Mouse (Mus musculus) hindbrain, postnatal 0 days (tissue): ENCODE measurements around the gene Tgfb2. TPM values are rescaled to one million over a fixed set of nuclear protein-coding genes. Genes with fewer than 3 reads are reported as not detected.

Experiments
- ATAC-seq: fragments of 200-750 bp; cut with Nextera tagmentation; 2 replicates; pipeline ENCODE4 v1.8.0; 2017; ENCODE audit warnings: mild to moderate bottlenecking, moderate TSS enrichment, moderate library complexity
- DNase-seq: peaks from one replicate; pipeline ENCODE4 v3.0.0-alpha.2; 2015; ENCODE audit warnings: low spot score
- H3K27ac ChIP-seq: fragments of 300-500 bp; sonication (generic); 2 replicates; pipeline ENCODE4 v1.5.1; 2014; ENCODE audit warnings: mild to moderate bottlenecking
- H3K27me3 ChIP-seq: fragments of 300-500 bp; sonication (generic); 2 replicates; pipeline ENCODE4 v1.6.1; 2014; ENCODE audit warnings: low read length, mixed read lengths; ENCODE audit not compliant: insufficient read depth
- H3K36me3 ChIP-seq: fragments of 300-500 bp; sonication (generic); 2 replicates; pipeline ENCODE4 v1.6.1; 2014; ENCODE audit warnings: low read length, mixed read lengths; ENCODE audit not compliant: insufficient read depth
- H3K4me1 ChIP-seq: fragments of 300-500 bp; sonication (generic); 2 replicates; pipeline ENCODE4 v1.6.1; 2014; ENCODE audit warnings: antibody characterized with exemption, low read length, mixed read lengths; ENCODE audit not compliant: insufficient read depth
- H3K4me2 ChIP-seq: fragments of 300-500 bp; sonication (generic); 2 replicates; pipeline ENCODE4 v1.6.1; 2014; ENCODE audit warnings: low read depth, mild to moderate bottlenecking, low read length, moderate library complexity, mixed read lengths
- H3K4me3 ChIP-seq: fragments of 300-500 bp; sonication (generic); 2 replicates; pipeline ENCODE4 v1.5.1; 2014; ENCODE audit warnings: low read length
- H3K9ac ChIP-seq: fragments of 300-500 bp; sonication (generic); replicated peaks from 2 replicates; pipeline ENCODE4 v1.6.1; 2014; ENCODE audit warnings: mild to moderate bottlenecking, low read length, moderate library complexity, mixed read lengths
- H3K9me3 ChIP-seq: fragments of 300-500 bp; sonication (generic); 2 replicates; pipeline ENCODE4 v1.6.1; 2016; ENCODE audit warnings: low read length, mixed read lengths
- CTCF ChIP-seq: IDR thresholded peaks from 2 replicates; pipeline ENCODE4 v1.5.1; 2016; ENCODE audit warnings: antibody characterized with exemption, control low read depth, low read depth
- WGBS: fragments of 180-500 bp; shearing (Covaris S2); extraction: QIAGEN DNeasy Blood & Tissue Kit; methylation state at CpG from one replicate; pipeline ENCODE4 v1.1.7; 2014; 5-methylcytosine and 5-hydroxymethylcytosine counted together
- polyA plus RNA-seq: library from polyadenylated mRNA; unstranded; fragments of >200 nt; fragmentation: Nextera tagmentation; extraction: Ambion mirVana; gene quantifications from 2 replicates; pipeline ENCODE4 v1.2.1, GENCODE M21; 2015
- total RNA-seq: library from RNA; depleted of rRNA; stranded (reverse); fragments of >200 nt; gene quantifications from 2 replicates; pipeline ENCODE4 v1.2.3, GENCODE M21; 2014; rRNA removed

Tgfb2 gene
- 12.2 and 13.1 TPM in 2 replicates for total RNA-seq
- 30.6 TPM in 2 replicates for polyA plus RNA-seq

DNA sequence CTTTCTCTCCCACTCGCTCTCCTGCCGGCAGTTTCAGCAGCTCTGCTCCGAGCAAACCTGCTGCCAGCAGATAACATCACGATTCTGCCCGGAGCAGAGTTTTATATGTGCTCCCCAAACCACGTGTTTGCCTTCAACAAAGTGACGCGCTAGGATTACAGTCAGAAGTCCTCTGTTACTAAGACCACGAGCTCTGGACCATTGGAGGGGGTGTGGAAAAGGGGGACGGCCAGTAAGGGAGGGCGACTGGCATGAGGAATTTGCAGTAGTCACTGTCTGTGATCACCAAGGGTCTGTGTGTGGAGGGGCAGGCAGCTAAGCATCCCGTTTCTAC lies at the start of gene Tgfb2:
Tgfb2 (minus strand) TSS at position 75 of the 334 bp plus-strand sequence.
- H3K4me1 ChIP-seq, result no peaks in the 10 kb centered on the region
- 1% methylated on average over 12 of the region's 12 CpGs for WGBS
- peak within 1 kb of the TSS; percentile 55 for H3K4me3 ChIP-seq
- H3K9me3 ChIP-seq, result no peaks in the 10 kb centered on the region
- peak; percentile 69 for DNase-seq
- TF ChIP-seq CTCF, result no peak
- no peaks in the 10 kb centered on the region for H3K27me3 ChIP-seq
- H3K27ac ChIP-seq, result peak within 1 kb of the TSS; percentile 49
- no peaks in the 10 kb centered on the region for H3K36me3 ChIP-seq
- H3K4me2 ChIP-seq, result peak within 1 kb of the TSS; percentile 97
- peak within 1 kb of the TSS; percentile 58 for H3K9ac ChIP-seq
- ATAC-seq, result peak; percentile 49

DNA sequence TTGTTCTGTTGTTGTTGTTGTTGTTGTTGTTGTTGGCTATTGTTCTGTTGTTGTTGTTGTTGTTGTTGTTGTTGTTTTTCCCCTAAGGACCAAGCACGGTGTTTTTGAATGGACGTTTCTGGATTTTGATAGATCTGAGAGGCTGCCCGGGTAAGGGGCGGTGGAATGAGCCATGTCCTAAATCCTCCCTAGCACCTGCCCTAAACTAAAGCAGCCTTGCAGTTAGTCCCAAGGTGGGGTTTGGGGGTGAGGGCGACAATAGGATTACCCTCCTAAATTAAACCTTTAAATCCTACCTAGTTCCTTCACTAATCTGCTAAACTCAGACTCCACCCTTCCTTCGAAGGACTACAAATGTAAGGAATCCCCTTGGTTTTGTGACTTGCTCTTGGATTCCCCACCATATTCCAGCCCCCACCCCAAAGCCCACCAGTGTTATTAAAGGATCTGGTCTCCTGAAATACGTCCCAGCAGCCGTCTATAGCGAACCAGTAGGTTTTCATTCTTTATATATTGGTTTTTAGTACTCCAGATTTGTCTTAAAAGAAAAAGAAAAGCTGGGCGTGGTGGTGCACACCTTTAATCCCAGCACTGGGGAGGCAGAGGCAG lies 44.0 kb upstream of the Tgfb2 start:
- peak overlapping the region; percentile 69 for H3K4me3 ChIP-seq
- H3K36me3 ChIP-seq, result no peaks in the 10 kb centered on the region; the same call in 1 of the 2 replicates
- H3K9ac ChIP-seq, result peak overlapping the region; percentile 87
- no peaks in the 10 kb centered on the region for H3K27me3 ChIP-seq
- H3K4me1 ChIP-seq, result peaks cover 17% of the 10 kb centered on the region; the same call in 1 of the 2 replicates
- peak; percentile 10 for DNase-seq
- no peaks in the 10 kb centered on the region for H3K9me3 ChIP-seq
- peak overlapping the region; percentile 89 for H3K27ac ChIP-seq
- H3K4me2 ChIP-seq, result peak overlapping the region; percentile 91
- WGBS, result 36% methylated on average over 10 of the region's 10 CpGs
- no peak for TF ChIP-seq CTCF
- ATAC-seq, result peak; percentile 61

DNA sequence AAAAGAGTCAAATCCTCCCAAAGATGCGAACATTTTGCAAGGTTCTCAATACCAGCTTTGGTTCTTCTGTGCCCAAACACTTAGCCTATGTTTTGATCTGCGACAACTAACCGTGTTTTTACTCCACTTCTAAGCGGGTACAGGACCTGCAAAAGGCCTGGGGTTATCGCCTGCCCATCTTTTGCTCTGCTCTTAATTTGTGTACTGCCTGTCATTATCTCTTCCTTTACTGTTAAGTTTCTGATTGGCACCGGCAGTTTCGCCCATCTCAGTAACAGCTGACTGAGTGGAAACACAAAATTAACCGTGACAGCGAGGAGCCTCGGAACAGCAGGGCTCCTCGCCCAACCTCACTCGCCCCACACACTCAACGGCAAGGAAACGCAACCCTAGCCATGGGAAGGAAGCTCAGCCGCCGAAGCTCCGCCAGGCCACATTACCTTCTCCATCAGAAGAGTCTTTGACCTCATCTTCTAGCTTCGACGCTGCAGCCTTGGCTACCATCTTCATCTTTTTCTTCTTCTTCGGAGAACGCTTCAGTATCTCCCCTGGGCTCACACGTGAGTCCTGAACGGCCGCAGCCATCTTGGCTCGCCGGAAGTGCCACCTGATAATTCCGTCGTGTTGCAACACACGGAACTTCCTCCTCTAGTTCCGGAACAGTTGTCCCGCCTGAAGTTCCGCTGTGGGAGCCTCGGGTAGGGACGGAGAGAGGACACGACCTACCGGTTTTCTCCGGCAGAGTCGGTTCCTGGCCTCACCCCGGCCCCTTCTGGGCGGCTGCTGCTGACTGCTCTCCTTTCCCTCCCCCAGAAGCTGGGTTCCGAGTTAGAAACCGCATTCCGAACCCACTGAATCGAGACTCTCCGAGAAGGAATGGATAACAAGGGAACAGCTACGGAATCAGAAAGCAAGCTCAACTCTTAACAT lies 43.2 kb upstream of the Tgfb2 start, which contains the start of gene Rrp15:
Rrp15 (minus strand) TSS at position 635 of the 930 bp plus-strand sequence.
- H3K4me1 ChIP-seq, result peaks cover 17% of the 10 kb centered on the region; the same call in 1 of the 2 replicates
- H3K27ac ChIP-seq, result peak within 1 kb of the TSS; percentile 89
- no peaks in the 10 kb centered on the region for H3K27me3 ChIP-seq
- H3K36me3 ChIP-seq, result no peaks in the 10 kb centered on the region; the same call in 1 of the 2 replicates
- WGBS, result under 1% methylated on average over 46 of the region's 46 CpGs
- DNase-seq, result peak; percentile 93
- H3K4me3 ChIP-seq, result peak within 1 kb of the TSS; percentile 69
- H3K9me3 ChIP-seq, result no peaks in the 10 kb centered on the region
- peak within 1 kb of the TSS; percentile 87 for H3K9ac ChIP-seq
- peak within 1 kb of the TSS; percentile 91 for H3K4me2 ChIP-seq
- ATAC-seq, result peak; percentile 95
- no peak for TF ChIP-seq CTCF

DNA sequence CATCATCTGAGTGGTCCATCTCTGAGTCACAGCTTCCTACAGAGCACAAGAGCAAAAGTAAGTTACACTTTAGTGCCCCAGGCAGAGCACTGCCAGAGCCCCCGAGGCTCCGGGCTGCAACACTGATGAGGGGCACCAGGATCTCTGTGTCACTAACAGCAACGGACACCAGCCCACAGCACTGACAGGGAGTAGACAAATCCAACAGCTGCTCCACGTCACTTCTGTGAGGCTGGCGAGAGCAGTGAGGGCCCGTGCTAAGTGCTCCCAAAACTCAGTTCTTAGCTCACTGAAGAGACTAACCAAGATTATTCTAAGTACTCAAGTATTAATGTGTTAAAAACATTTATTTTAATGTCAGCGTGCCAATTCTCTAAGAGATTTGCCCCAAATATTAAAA lies 34.0 kb upstream of the Tgfb2 start:
- Histone ChIP-seq H3K27me3 (no peaks in the 10 kb centered on the region), H3K4me1 (0 out of 2 replicates have a peak, but pooled peaks cover 4% of the 10 kb centered on the region), H3K27ac (no peak overlapping the region), H3K4me2 (no peak overlapping the region), H3K9ac (no peak overlapping the region), H3K9me3 (no peaks in the 10 kb centered on the region), H3K36me3 (peaks cover 25% of the 10 kb centered on the region), H3K4me3 (no peak overlapping the region)
- TF ChIP-seq CTCF, result no peak
- 81% methylated on average over 7 of the region's 7 CpGs for WGBS
- ATAC-seq, result no peak
- DNase-seq, result no peak

DNA sequence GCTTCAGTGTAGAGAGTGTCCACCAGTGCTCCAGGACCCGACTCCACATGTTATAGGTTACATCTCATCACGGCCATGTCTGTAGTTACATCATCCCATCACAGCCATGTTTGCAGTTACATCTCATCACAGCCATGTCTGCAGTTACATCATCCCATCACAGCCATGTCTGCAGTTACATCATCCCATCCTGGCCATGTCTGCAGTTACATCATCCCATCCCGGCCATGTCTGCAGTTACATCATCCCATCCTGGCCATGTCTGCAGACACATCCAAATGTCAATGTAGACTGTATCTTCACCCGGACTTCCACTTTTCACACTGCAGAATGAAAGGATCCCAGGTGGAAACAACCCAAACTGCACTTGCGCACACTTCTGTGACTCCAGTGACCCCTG lies 29.7 kb upstream of the Tgfb2 start:
- Histone ChIP-seq H3K9ac (no peak overlapping the region), H3K36me3 (peaks cover 29% of the 10 kb centered on the region), H3K27me3 (no peaks in the 10 kb centered on the region), H3K4me1 (no peaks in the 10 kb centered on the region), H3K4me3 (no peak overlapping the region), H3K27ac (no peak overlapping the region), H3K9me3 (no peaks in the 10 kb centered on the region), H3K4me2 (no peak overlapping the region)
- TF ChIP-seq CTCF, result no peak
- ATAC-seq, result no peak
- 98% methylated on average over 5 of the region's 5 CpGs for WGBS
- no peak for DNase-seq

DNA sequence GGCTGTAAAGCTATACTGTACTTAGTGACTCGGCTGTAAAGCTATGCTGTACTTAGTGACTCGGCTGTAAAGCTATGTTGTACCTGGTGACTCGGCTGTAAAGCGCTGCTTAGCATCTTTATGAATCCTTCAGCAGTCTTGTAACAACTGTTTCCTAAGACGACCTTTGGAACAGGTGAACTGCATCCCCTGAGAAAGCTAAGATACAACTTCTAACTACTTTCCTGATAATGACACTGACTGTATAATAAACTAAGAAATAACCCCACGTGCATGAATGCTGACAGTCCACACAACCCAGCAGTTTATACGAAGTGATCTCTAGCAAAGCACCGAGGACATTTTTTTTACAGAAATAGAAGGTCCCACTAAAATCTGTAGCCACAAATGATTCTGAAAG lies 27.3 kb upstream of the Tgfb2 start:
- Histone ChIP-seq H3K9ac (no peak overlapping the region), H3K9me3 (no peaks in the 10 kb centered on the region), H3K4me1 (no peaks in the 10 kb centered on the region), H3K27ac (no peak overlapping the region), H3K36me3 (peaks cover 19% of the 10 kb centered on the region; the same call in 1 of the 2 replicates), H3K4me2 (no peak overlapping the region), H3K27me3 (no peaks in the 10 kb centered on the region), H3K4me3 (no peak overlapping the region)
- WGBS, result 94% methylated on average over 8 of the region's 8 CpGs
- no peak for ATAC-seq
- no peak for TF ChIP-seq CTCF
- no peak for DNase-seq
